Mouse (Mus musculus): Measurements from ENCODE around the gene Efcab9.

The Efcab9 gene

DNA sequence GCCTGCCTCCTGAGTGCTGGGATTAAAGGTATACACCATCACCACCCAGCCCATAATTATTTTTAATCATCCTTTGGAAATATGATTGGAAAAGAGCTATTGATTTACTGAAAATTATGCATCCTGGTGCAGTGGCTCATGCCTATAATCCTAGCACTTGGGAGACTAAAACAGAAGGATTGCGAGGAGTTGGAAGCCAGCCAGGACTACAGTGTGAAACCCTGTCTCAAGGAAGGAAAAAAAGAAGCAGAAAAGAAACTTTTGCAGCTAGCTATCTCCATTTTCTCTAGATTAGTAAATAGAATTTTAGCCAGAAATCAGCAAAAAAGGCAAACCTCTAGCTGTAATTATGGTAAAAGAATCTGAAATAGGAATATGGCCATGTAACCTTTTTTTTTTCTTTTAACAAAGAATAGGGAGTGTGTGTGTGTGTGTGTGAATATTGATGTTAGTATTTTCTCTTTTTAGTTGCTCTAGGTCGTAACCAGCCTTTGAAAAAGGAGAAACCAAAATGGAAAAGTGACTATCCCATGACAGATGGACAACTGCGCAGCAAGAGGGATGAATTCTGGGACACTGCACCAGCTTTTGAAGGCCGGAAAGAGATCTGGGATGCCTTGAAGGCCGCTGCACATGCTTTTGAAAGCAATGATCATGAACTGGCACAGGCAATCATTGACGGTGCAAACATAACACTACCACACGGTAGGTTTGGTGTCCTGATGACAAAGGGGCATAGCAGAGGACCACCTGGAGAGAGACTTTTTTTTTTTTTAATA, 32.9 kb downstream of the Efcab9 start:
- in situ Hi-C loops (cut with MboI, MseI) = no loop called here

GRCm38 (mm10) chr11:32495283-32495682, 36.6 kb downstream of the Efcab9 start:
- in situ Hi-C loops (cut with MboI, MseI) = no loop called here

DNA sequence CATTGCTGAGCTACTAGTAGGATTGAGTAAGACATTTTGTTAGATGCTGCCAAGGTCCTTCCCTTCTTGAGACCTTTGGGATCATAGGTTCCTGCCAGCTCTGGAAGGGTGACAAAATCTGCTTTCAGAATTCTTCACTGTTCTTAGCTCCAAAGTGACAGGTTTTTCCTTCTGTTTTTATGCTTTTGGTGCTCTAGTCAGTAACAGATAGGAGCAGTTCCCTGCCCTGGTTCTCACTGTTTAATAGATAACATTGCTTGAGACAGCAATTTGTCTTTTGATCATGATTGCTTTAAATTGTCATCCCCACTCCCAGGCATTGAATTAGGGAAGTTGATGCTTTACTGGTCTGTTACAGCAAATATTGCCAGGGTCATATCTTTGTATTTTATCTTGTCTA, 38.6 kb downstream of the Efcab9 start:
- in situ Hi-C loops (cut with MboI, MseI) = no loop called here

DNA sequence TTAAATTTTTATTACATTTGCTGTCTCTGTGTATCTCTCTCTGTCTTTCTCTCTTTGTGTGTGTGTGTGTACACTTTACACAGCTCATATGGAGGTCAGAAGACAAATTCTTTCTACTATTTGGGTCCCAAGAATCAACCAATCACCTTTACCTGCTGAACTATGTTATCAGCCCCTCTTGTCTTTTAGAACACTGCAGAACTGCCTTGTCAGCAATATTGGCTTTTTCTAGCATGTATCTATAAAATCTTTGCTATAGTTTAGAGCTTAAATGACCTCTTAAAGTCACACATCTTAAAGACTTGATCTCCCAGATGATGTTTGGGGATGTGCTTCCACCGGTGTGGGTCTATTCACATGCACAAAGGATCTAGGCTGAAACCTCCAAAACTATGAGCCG, 40.8 kb downstream of the Efcab9 start:
- in situ Hi-C loops (cut with MboI, MseI) = no loop called here

GRCm38 (mm10) chr11:32488808-32489670, 42.8 kb downstream of the Efcab9 start:
- in situ Hi-C loops (cut with MboI, MseI) = no loop called here

DNA sequence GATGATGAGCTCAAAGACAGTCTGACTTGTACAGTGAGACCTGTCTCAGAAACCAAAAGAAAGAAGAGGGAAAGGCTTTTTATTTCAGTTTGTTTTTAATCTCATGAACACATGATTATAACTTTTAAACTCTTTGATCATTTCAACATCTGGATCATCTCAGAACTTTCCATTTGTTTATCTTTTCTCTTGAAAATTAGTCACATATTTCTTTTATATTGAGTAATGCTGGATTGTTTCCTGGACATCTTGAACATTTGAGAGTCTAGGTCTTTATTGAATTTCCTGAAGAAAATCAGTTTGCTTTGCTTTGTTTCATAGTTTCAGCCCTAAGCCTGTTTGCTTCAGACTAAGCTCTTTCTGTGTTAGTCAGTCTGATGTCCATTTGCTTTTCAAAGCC, 43.5 kb downstream of the Efcab9 start:
- in situ Hi-C loops (cut with MboI, MseI) = no loop called here

DNA sequence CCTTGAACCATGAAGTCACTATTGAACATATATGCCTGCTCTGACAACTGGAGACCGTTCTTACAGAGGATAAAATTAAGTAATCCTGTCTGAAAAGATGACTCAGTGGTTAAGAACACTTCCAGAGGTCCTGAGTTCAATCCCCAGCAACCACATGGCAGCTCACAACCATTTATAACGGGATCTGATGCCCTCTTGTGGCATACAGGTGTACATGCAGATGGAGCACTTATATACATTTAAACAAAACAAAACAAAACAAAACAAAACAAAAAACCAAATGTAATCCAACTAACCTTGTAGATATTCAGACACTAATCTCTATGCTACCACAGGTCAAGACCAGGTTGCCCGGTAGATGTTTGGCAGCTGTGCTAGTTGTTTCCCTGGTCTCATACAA, 44.4 kb downstream of the Efcab9 start:
- in situ Hi-C loops (cut with MboI, MseI) = no loop called here

DNA sequence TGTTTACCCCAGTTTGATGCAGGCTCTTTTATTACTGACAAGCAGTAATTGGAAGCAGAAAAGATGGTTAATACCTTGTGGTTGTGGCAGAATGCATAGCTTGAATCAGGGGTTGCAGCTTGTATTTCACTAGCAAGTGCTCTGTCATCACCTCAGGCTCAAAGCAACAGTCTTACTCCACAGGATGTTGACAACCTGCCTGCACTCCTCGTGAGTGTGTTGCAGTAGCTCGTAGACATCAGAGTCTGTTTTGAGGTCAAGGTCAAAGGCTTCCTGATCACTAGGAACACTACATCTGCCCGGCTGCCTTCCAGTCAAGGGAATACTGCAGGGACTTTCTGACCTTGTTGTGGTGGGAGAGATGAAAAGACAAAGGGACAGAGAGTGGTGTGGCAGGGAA, 45.3 kb downstream of the Efcab9 start:
- in situ Hi-C loops (cut with MboI, MseI) = no loop called here

- in situ Hi-C loops (cut with MboI, MseI) = no loop called here
Measured at GRCm38 (mm10) chr11:32485290-32485689, 46.6 kb downstream of the Efcab9 start.

DNA sequence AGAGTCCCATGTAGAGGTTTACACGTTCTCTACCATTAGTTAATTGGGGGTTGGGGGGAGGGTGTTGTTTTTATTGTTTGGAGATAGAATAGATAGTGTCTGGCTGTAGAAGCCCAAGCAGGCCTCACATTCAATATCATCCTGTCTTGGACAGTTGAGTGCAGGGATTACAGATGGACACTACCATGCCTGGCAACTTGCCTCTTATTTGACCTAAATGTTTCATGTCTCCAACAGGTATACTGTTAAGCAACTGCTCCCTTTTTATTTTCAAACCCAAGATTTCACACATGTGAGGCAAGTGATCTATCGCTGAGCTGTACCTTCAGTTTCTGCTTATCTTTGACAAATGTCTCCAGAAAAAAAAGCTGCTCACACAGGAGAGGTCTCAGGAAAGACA, 50.4 kb downstream of the Efcab9 start:
- in situ Hi-C loops (cut with MboI, MseI) = no loop called here

- in situ Hi-C loops (cut with MboI, MseI) = no loop called here
Measured at GRCm38 (mm10) chr11:32475487-32476236, 56.2 kb downstream of the Efcab9 start.

DNA sequence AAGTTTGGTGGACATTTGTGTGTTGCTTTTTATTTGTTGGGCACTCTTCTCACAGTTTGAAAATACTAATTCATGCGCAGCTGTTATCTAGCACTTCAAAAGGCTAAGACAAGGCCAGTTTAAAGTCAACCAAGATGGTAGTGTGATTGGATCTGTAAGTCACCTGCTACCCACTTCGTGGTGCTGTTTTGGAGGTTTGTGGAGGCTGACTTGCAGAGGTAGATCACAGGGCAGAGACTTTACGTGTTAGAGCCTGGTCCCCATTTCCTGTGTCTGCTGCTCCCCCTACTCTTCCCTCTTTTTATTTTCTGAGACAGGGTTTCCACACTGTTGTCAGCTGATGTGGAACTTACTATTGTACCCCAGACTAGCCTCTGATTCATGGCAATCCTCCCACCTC, 57.2 kb downstream of the Efcab9 start:
- in situ Hi-C loops (cut with MboI, MseI) = no loop called here
